Mouse (Mus musculus): ENCODE measurements around the gene Tcirg1. TPM values are rescaled to one million over a fixed set of nuclear protein-coding genes. Genes with fewer than 3 reads are reported as not detected.

Tcirg1 gene
- polyA plus RNA-seq, 1 experiment from 2014 or later, result 16.3 TPM

- no peak for ATAC-seq (replicated peaks; ENCODE audit: insufficient number of reproducible peaks, low FRiP score, low TSS enrichment, low read depth)
- no peaks in the 10 kb centered on the region; the same call in none of the 2 replicates for H3K36me3 ChIP-seq (replicated peaks; ENCODE audit: control insufficient read depth, insufficient read depth, low read depth, low read length)
- WGBS, result 95% methylated on average over 5 of the region's 5 CpGs
Measured at GRCm38 (mm10) chr19:3889096-3889495, 17.8 kb downstream of the Tcirg1 start.

GRCm38 (mm10) chr19:3884325-3884990 lies 22.5 kb downstream of the Tcirg1 start:
- H3K4me2 ChIP-seq (ENCODE audit: low read depth, low read length), result no peak overlapping the region
- DNase-seq (ENCODE audit: low spot score) (no peak), ATAC-seq (replicated peaks; ENCODE audit: insufficient number of reproducible peaks, low FRiP score, low TSS enrichment, low read depth) (no peak)
- H3K27me3 ChIP-seq (ENCODE audit: control insufficient read depth, insufficient read depth, low read length), result no peaks in the 10 kb centered on the region
- no peak overlapping the region for H3K27ac ChIP-seq (replicated peaks; ENCODE audit: low read depth, low read length)
- no peaks in the 10 kb centered on the region; the same call in none of the 2 replicates for H3K36me3 ChIP-seq (replicated peaks; ENCODE audit: control insufficient read depth, insufficient read depth, low read depth, low read length)
- H3K9ac ChIP-seq (replicated peaks; ENCODE audit: low read length), result no peak overlapping the region
- 78% methylated on average over 6 of the region's 6 CpGs for WGBS
- H3K4me1 ChIP-seq (ENCODE audit: control insufficient read depth, insufficient read depth, low read length), result no peaks in the 10 kb centered on the region
- H3K4me3 ChIP-seq (ENCODE audit: low read depth, low read length), result no peak overlapping the region
- H3K9me3 ChIP-seq (replicated peaks; ENCODE audit: control insufficient read depth, low read length), result no peaks in the 10 kb centered on the region

More at GRCm38 (mm10) chr19:3889096-3889495, 17.8 kb downstream of the Tcirg1 start:
- H3K27ac ChIP-seq (replicated peaks; ENCODE audit: low read depth, low read length), result no peak overlapping the region
- no peaks in the 10 kb centered on the region for H3K27me3 ChIP-seq (ENCODE audit: control insufficient read depth, insufficient read depth, low read length)
- no peaks in the 10 kb centered on the region for H3K4me1 ChIP-seq (ENCODE audit: control insufficient read depth, insufficient read depth, low read length)
- H3K4me3 ChIP-seq (ENCODE audit: low read depth, low read length), result no peak overlapping the region
- no peak overlapping the region for H3K4me2 ChIP-seq (ENCODE audit: low read depth, low read length)
- DNase-seq (ENCODE audit: low spot score), result no peak
- H3K9ac ChIP-seq (replicated peaks; ENCODE audit: low read length), result no peak overlapping the region
- no peaks in the 10 kb centered on the region for H3K9me3 ChIP-seq (replicated peaks; ENCODE audit: control insufficient read depth, low read length)

- no peaks in the 10 kb centered on the region for H3K27me3 ChIP-seq (ENCODE audit: control insufficient read depth, insufficient read depth, low read length)
- no peak for DNase-seq (ENCODE audit: low spot score)
- no peak for ATAC-seq (replicated peaks; ENCODE audit: insufficient number of reproducible peaks, low FRiP score, low TSS enrichment, low read depth)
- H3K27ac ChIP-seq (replicated peaks; ENCODE audit: low read depth, low read length), result no peak overlapping the region
- no peaks in the 10 kb centered on the region for H3K4me1 ChIP-seq (ENCODE audit: control insufficient read depth, insufficient read depth, low read length)
- H3K36me3 ChIP-seq (replicated peaks; ENCODE audit: control insufficient read depth, insufficient read depth, low read depth, low read length), result no peaks in the 10 kb centered on the region; the same call in none of the 2 replicates
- no peak overlapping the region for H3K4me2 ChIP-seq (ENCODE audit: low read depth, low read length)
- H3K9me3 ChIP-seq (replicated peaks; ENCODE audit: control insufficient read depth, low read length), result no peaks in the 10 kb centered on the region
- no peak overlapping the region for H3K9ac ChIP-seq (replicated peaks; ENCODE audit: low read length)
- WGBS, result 83% methylated on average over 4 of the region's 4 CpGs
- H3K4me3 ChIP-seq (ENCODE audit: low read depth, low read length), result no peak overlapping the region
Measured at GRCm38 (mm10) chr19:3882214-3882613, 24.7 kb downstream of the Tcirg1 start.

GRCm38 (mm10) chr19:3880054-3880848 lies 26.7 kb downstream of the Tcirg1 start:
- no peak for ATAC-seq (replicated peaks; ENCODE audit: insufficient number of reproducible peaks, low FRiP score, low TSS enrichment, low read depth)

GRCm38 (mm10) chr19:3875045-3875444 lies 31.9 kb downstream of the Tcirg1 start:
- Histone ChIP-seq H3K36me3 (replicated peaks; ENCODE audit: control insufficient read depth, insufficient read depth, low read depth, low read length) (no peaks in the 10 kb centered on the region), H3K4me2 (ENCODE audit: low read depth, low read length) (no peak overlapping the region), H3K9me3 (replicated peaks; ENCODE audit: control insufficient read depth, low read length) (no peaks in the 10 kb centered on the region), H3K27me3 (ENCODE audit: control insufficient read depth, insufficient read depth, low read length) (no peaks in the 10 kb centered on the region), H3K27ac (replicated peaks; ENCODE audit: low read depth, low read length) (no peak overlapping the region), H3K9ac (replicated peaks; ENCODE audit: low read length) (no peak overlapping the region), H3K4me1 (ENCODE audit: control insufficient read depth, insufficient read depth, low read length) (no peaks in the 10 kb centered on the region), H3K4me3 (ENCODE audit: low read depth, low read length) (no peak overlapping the region)
- DNase-seq (ENCODE audit: low spot score) (no peak), ATAC-seq (replicated peaks; ENCODE audit: insufficient number of reproducible peaks, low FRiP score, low TSS enrichment, low read depth) (no peak)
- 85% methylated on average over 7 of the region's 7 CpGs for WGBS

More at GRCm38 (mm10) chr19:3880054-3880848, 26.7 kb downstream of the Tcirg1 start:
- Histone ChIP-seq H3K27ac (replicated peaks; ENCODE audit: low read depth, low read length) (no peak overlapping the region), H3K4me1 (ENCODE audit: control insufficient read depth, insufficient read depth, low read length) (no peaks in the 10 kb centered on the region), H3K4me3 (ENCODE audit: low read depth, low read length) (no peak overlapping the region), H3K27me3 (ENCODE audit: control insufficient read depth, insufficient read depth, low read length) (no peaks in the 10 kb centered on the region), H3K4me2 (ENCODE audit: low read depth, low read length) (no peak overlapping the region), H3K36me3 (replicated peaks; ENCODE audit: control insufficient read depth, insufficient read depth, low read depth, low read length) (no peaks in the 10 kb centered on the region; the same call in 1 of the 2 replicates), H3K9ac (replicated peaks; ENCODE audit: low read length) (no peak overlapping the region), H3K9me3 (replicated peaks; ENCODE audit: control insufficient read depth, low read length) (no peaks in the 10 kb centered on the region)
- WGBS, result 87% methylated on average over 6 of the region's 6 CpGs
- DNase-seq (ENCODE audit: low spot score), result no peak

- Histone ChIP-seq H3K27ac (replicated peaks; ENCODE audit: low read depth, low read length) (no peak overlapping the region), H3K36me3 (replicated peaks; ENCODE audit: control insufficient read depth, insufficient read depth, low read depth, low read length) (no peaks in the 10 kb centered on the region), H3K4me2 (ENCODE audit: low read depth, low read length) (no peak overlapping the region), H3K9ac (replicated peaks; ENCODE audit: low read length) (no peak overlapping the region), H3K27me3 (ENCODE audit: control insufficient read depth, insufficient read depth, low read length) (no peaks in the 10 kb centered on the region), H3K9me3 (replicated peaks; ENCODE audit: control insufficient read depth, low read length) (no peaks in the 10 kb centered on the region), H3K4me3 (ENCODE audit: low read depth, low read length) (no peak overlapping the region), H3K4me1 (ENCODE audit: control insufficient read depth, insufficient read depth, low read length) (no peaks in the 10 kb centered on the region)
- ATAC-seq (replicated peaks; ENCODE audit: insufficient number of reproducible peaks, low FRiP score, low TSS enrichment, low read depth) (no peak), DNase-seq (ENCODE audit: low spot score) (no peak)
- 82% methylated on average over 4 of the region's 4 CpGs for WGBS
Measured at GRCm38 (mm10) chr19:3872373-3872772, 34.6 kb downstream of the Tcirg1 start.

GRCm38 (mm10) chr19:3871468-3871867 lies 35.5 kb downstream of the Tcirg1 start:
- DNase-seq (ENCODE audit: low spot score), result no peak
- H3K9ac ChIP-seq (replicated peaks; ENCODE audit: low read length), result no peak overlapping the region
- no peaks in the 10 kb centered on the region for H3K4me1 ChIP-seq (ENCODE audit: control insufficient read depth, insufficient read depth, low read length)
- no peaks in the 10 kb centered on the region for H3K36me3 ChIP-seq (replicated peaks; ENCODE audit: control insufficient read depth, insufficient read depth, low read depth, low read length)
- H3K9me3 ChIP-seq (replicated peaks; ENCODE audit: control insufficient read depth, low read length), result no peaks in the 10 kb centered on the region
- H3K27me3 ChIP-seq (ENCODE audit: control insufficient read depth, insufficient read depth, low read length), result no peaks in the 10 kb centered on the region
- no peak for ATAC-seq (replicated peaks; ENCODE audit: insufficient number of reproducible peaks, low FRiP score, low TSS enrichment, low read depth)
- H3K4me2 ChIP-seq (ENCODE audit: low read depth, low read length), result no peak overlapping the region
- no peak overlapping the region for H3K4me3 ChIP-seq (ENCODE audit: low read depth, low read length)
- H3K27ac ChIP-seq (replicated peaks; ENCODE audit: low read depth, low read length), result no peak overlapping the region

GRCm38 (mm10) chr19:3868290-3868689 lies 38.6 kb downstream of the Tcirg1 start:
- Histone ChIP-seq H3K4me3 (ENCODE audit: low read depth, low read length) (no peak overlapping the region), H3K27ac (replicated peaks; ENCODE audit: low read depth, low read length) (no peak overlapping the region), H3K4me2 (ENCODE audit: low read depth, low read length) (no peak overlapping the region), H3K9me3 (replicated peaks; ENCODE audit: control insufficient read depth, low read length) (no peaks in the 10 kb centered on the region), H3K36me3 (replicated peaks; ENCODE audit: control insufficient read depth, insufficient read depth, low read depth, low read length) (no peaks in the 10 kb centered on the region), H3K9ac (replicated peaks; ENCODE audit: low read length) (no peak overlapping the region), H3K27me3 (ENCODE audit: control insufficient read depth, insufficient read depth, low read length) (no peaks in the 10 kb centered on the region), H3K4me1 (ENCODE audit: control insufficient read depth, insufficient read depth, low read length) (no peaks in the 10 kb centered on the region)
- DNase-seq (ENCODE audit: low spot score) (no peak), ATAC-seq (replicated peaks; ENCODE audit: insufficient number of reproducible peaks, low FRiP score, low TSS enrichment, low read depth) (no peak)
- WGBS, result 95% methylated on average over 1 of the region's 1 CpGs

Data from embryonic facial prominence, embryonic 11.5 days (tissue).